Mouse (Mus musculus) neutrophil, adult 65 days (primary cell): ENCODE results near the gene Matn1. TPM values are rescaled to one million over a fixed set of nuclear protein-coding genes. Genes with fewer than 3 reads are reported as not detected.

Experiments used
- total RNA-seq: library from RNA; stranded (reverse); gene quantifications from 2 replicates; pipeline ENCODE4 v1.2.4, GENCODE M21; 2023

Matn1 gene
- 0.60 TPM in 1 of 2 replicates, not detected in the other for total RNA-seq

GRCm38 (mm10) chr4:130944112-130944511 lies at the start of gene Matn1:
Gene Matn1 (plus strand): TSS chr4:130944385.

GRCm38 (mm10) chr4:130913077-130913476 lies 31.1 kb upstream of the Matn1 start, which contains the start of gene Laptm5:
Gene Laptm5 (plus strand): TSS chr4:130913125.

Other genes starting within 250 kb of the Matn1 start
- gene Sdc3, start 151.8 kb upstream of the Matn1 start, total RNA-seq = 1.4 and 6.0 TPM in 2 replicates
- 870 and 996 TPM in 2 replicates for gene Laptm5, start 31.3 kb upstream of the Matn1 start, total RNA-seq